Mouse (Mus musculus) forebrain, embryonic 14.5 days (tissue): Measurements from ENCODE around the gene Lhfp. TPM values are rescaled to one million over a fixed set of nuclear protein-coding genes. Genes with fewer than 3 reads are reported as not detected.
A peak's percentile ranks its signal among the peaks of the same experiment; 100 is the strongest.

Experiments used
- ATAC-seq: fragments of 200-750 bp; cut with Nextera tagmentation; 2 replicates; pipeline ENCODE4 v1.8.0; 2017; ENCODE audit warnings: mild to moderate bottlenecking, moderate library complexity
- DNase-seq: peaks from one replicate; pipeline ENCODE4 v3.0.0-alpha.2; 2015; ENCODE audit warnings: low spot score
- H3K27ac ChIP-seq: fragments of 300-500 bp; sonication (generic); 2 replicates; pipeline ENCODE4 v1.5.1; 2014; ENCODE audit warnings: low read depth, mild to moderate bottlenecking, control low read depth, low read length, moderate library complexity
- H3K27me3 ChIP-seq: fragments of 300-500 bp; sonication (generic); replicated peaks from 2 replicates; pipeline ENCODE4 v1.6.1; 2014; ENCODE audit warnings: low read length, control low read depth, mixed read lengths; ENCODE audit not compliant: control insufficient read depth, insufficient read depth
- H3K36me3 ChIP-seq: fragments of 300-500 bp; sonication (generic); 2 replicates; pipeline ENCODE4 v1.6.1; 2014; ENCODE audit warnings: low read length, control low read depth; ENCODE audit not compliant: control insufficient read depth, insufficient read depth
- H3K4me1 ChIP-seq: fragments of 300-500 bp; sonication (generic); 2 replicates; pipeline ENCODE4 v1.6.1; 2014; ENCODE audit warnings: antibody characterized with exemption, low read length, control low read depth; ENCODE audit not compliant: control insufficient read depth, insufficient read depth
- H3K4me2 ChIP-seq: fragments of 300-500 bp; sonication (generic); 2 replicates; pipeline ENCODE4 v1.6.1; 2014; ENCODE audit warnings: mild to moderate bottlenecking, control low read depth, low read length
- H3K4me3 ChIP-seq: fragments of 300-500 bp; sonication (generic); 2 replicates; pipeline ENCODE4 v1.5.1; 2014; ENCODE audit warnings: low read depth, low read length, control low read depth
- H3K9ac ChIP-seq: fragments of 300-500 bp; sonication (generic); 2 replicates; pipeline ENCODE4 v1.6.1; 2014; ENCODE audit warnings: mild to moderate bottlenecking, low read length, control low read depth, moderate library complexity
- H3K9me3 ChIP-seq: fragments of 300-500 bp; sonication (generic); replicated peaks from 2 replicates; pipeline ENCODE4 v1.6.1; 2016; ENCODE audit warnings: low read length, control low read depth, mixed read lengths; ENCODE audit not compliant: control insufficient read depth
- WGBS: fragments of 180-500 bp; shearing (Covaris S2); extraction: QIAGEN DNeasy Blood & Tissue Kit; methylation state at CpG from one replicate; pipeline ENCODE4 v1.1.7; 2014; 5-methylcytosine and 5-hydroxymethylcytosine counted together
- polyA plus RNA-seq: library from polyadenylated mRNA; unstranded; fragments of >200 nt; fragmentation: Nextera tagmentation; extraction: Ambion mirVana; gene quantifications from 2 replicates; pipeline ENCODE4 v1.2.1, GENCODE M21; 2014

Gene Lhfp
- polyA plus RNA-seq, 1 experiment from 2014 or later = 37.4 TPM

- WGBS = 78% methylated on average over 2 of the region's 2 CpGs
- Histone ChIP-seq H3K36me3 (no peaks in the 10 kb centered on the region), H3K9ac (no peak overlapping the region), H3K27me3 (no peaks in the 10 kb centered on the region), H3K9me3 (no peaks in the 10 kb centered on the region), H3K4me3 (no peak overlapping the region), H3K4me2 (no peak overlapping the region), H3K27ac (no peak overlapping the region), H3K4me1 (no peaks in the 10 kb centered on the region)
- DNase-seq = no peak
- ATAC-seq = no peak
Observed at GRCm38 (mm10) chr3:53185439-53185838, 144.1 kb downstream of the Lhfp start.

- no peak overlapping the region for H3K27ac ChIP-seq
- H3K27me3 ChIP-seq = no peaks in the 10 kb centered on the region
- no peaks in the 10 kb centered on the region; the same call in 1 of the 2 replicates for H3K4me1 ChIP-seq
- WGBS = 82% methylated on average over 4 of the region's 4 CpGs
- H3K9ac ChIP-seq = no peak overlapping the region
- ATAC-seq (no peak), DNase-seq (no peak)
- no peaks in the 10 kb centered on the region for H3K36me3 ChIP-seq
- no peaks in the 10 kb centered on the region for H3K9me3 ChIP-seq
- H3K4me3 ChIP-seq = no peak overlapping the region
- no peak overlapping the region for H3K4me2 ChIP-seq
Observed at GRCm38 (mm10) chr3:53193441-53193840, 152.1 kb downstream of the Lhfp start.

- Histone ChIP-seq H3K4me2 (no peak overlapping the region), H3K27me3 (no peaks in the 10 kb centered on the region), H3K27ac (no peak overlapping the region; the same call in 1 of the 2 replicates), H3K36me3 (no peaks in the 10 kb centered on the region), H3K4me1 (no peaks in the 10 kb centered on the region; the same call in 1 of the 2 replicates), H3K4me3 (no peak overlapping the region), H3K9me3 (no peaks in the 10 kb centered on the region), H3K9ac (no peak overlapping the region)
- ATAC-seq = peak; percentile 80; the same call in 1 of the 2 replicates
- 48% methylated on average over 8 of the region's 8 CpGs for WGBS
- peak; percentile 72 for DNase-seq
Observed at GRCm38 (mm10) chr3:53195666-53196107, 154.4 kb downstream of the Lhfp start.

GRCm38 (mm10) chr3:53200175-53200574, 158.8 kb downstream of the Lhfp start:
- no peaks in the 10 kb centered on the region for H3K27me3 ChIP-seq
- 80% methylated on average over 8 of the region's 8 CpGs for WGBS
- H3K9me3 ChIP-seq = no peaks in the 10 kb centered on the region
- H3K4me1 ChIP-seq = peaks cover 15% of the 10 kb centered on the region
- DNase-seq (no peak), ATAC-seq (no peak)
- no peaks in the 10 kb centered on the region for H3K36me3 ChIP-seq
- no peak overlapping the region for H3K4me3 ChIP-seq
- no peak overlapping the region for H3K4me2 ChIP-seq
- H3K9ac ChIP-seq = no peak overlapping the region
- H3K27ac ChIP-seq = no peak overlapping the region

- no peak overlapping the region for H3K27ac ChIP-seq
- WGBS = 65% methylated on average over 10 of the region's 10 CpGs
- peaks cover 15% of the 10 kb centered on the region for H3K4me1 ChIP-seq
- H3K4me3 ChIP-seq = no peak overlapping the region
- no peak overlapping the region for H3K4me2 ChIP-seq
- no peak for DNase-seq
- no peak overlapping the region for H3K9ac ChIP-seq
- no peak for ATAC-seq
- no peaks in the 10 kb centered on the region for H3K9me3 ChIP-seq
- H3K36me3 ChIP-seq = no peaks in the 10 kb centered on the region
- H3K27me3 ChIP-seq = no peaks in the 10 kb centered on the region
Observed at GRCm38 (mm10) chr3:53200853-53201252, 159.5 kb downstream of the Lhfp start.

- DNase-seq (peak; percentile 63), ATAC-seq (peak; percentile 65)
- WGBS = 10% methylated on average over 10 of the region's 10 CpGs
- no peaks in the 10 kb centered on the region for H3K36me3 ChIP-seq
- H3K4me3 ChIP-seq = no peak overlapping the region
- H3K9ac ChIP-seq = peak overlapping the region; percentile 46; the same call in 1 of the 2 replicates
- peak overlapping the region; percentile 24; the same call in 1 of the 2 replicates for H3K4me2 ChIP-seq
- no peaks in the 10 kb centered on the region for H3K27me3 ChIP-seq
- H3K4me1 ChIP-seq = peaks cover 20% of the 10 kb centered on the region
- no peaks in the 10 kb centered on the region for H3K9me3 ChIP-seq
- peak overlapping the region; percentile 52; the same call in 1 of the 2 replicates for H3K27ac ChIP-seq
Observed at GRCm38 (mm10) chr3:53201670-53202069, 160.3 kb downstream of the Lhfp start.

- Histone ChIP-seq H3K4me2 (peak overlapping the region; percentile 24; the same call in 1 of the 2 replicates), H3K9ac (no peak overlapping the region), H3K4me3 (no peak overlapping the region), H3K27me3 (no peaks in the 10 kb centered on the region), H3K27ac (no peak overlapping the region), H3K9me3 (no peaks in the 10 kb centered on the region), H3K4me1 (peaks cover 20% of the 10 kb centered on the region), H3K36me3 (no peaks in the 10 kb centered on the region)
- peak; percentile 42 for DNase-seq
- 53% methylated on average over 6 of the region's 6 CpGs for WGBS
- peak; percentile 51; the same call in 1 of the 2 replicates for ATAC-seq
Observed at GRCm38 (mm10) chr3:53202184-53202583, 160.9 kb downstream of the Lhfp start.

- DNase-seq (no peak), ATAC-seq (no peak)
- Histone ChIP-seq H3K4me3 (no peak overlapping the region), H3K36me3 (no peaks in the 10 kb centered on the region), H3K4me2 (no peak overlapping the region), H3K9ac (no peak overlapping the region), H3K27ac (no peak overlapping the region), H3K9me3 (no peaks in the 10 kb centered on the region), H3K27me3 (no peaks in the 10 kb centered on the region), H3K4me1 (peaks cover 20% of the 10 kb centered on the region)
- WGBS = 88% methylated on average over 3 of the region's 3 CpGs
Observed at GRCm38 (mm10) chr3:53202698-53203097, 161.4 kb downstream of the Lhfp start.

GRCm38 (mm10) chr3:53203656-53204055, 162.3 kb downstream of the Lhfp start:
- Histone ChIP-seq H3K27me3 (no peaks in the 10 kb centered on the region), H3K4me1 (peaks cover 20% of the 10 kb centered on the region), H3K4me3 (no peak overlapping the region), H3K4me2 (no peak overlapping the region), H3K27ac (no peak overlapping the region), H3K36me3 (no peaks in the 10 kb centered on the region), H3K9ac (no peak overlapping the region), H3K9me3 (no peaks in the 10 kb centered on the region)
- DNase-seq = no peak
- WGBS = 77% methylated on average over 5 of the region's 5 CpGs
- no peak for ATAC-seq
